Mouse (Mus musculus) thymus, postnatal 4 days (tissue): ENCODE measurements around the gene Bud31.
"Not testable (repeated sequence)": the region's sequence is repeated elsewhere in the genome, so short reads cannot be mapped to it uniquely, and the experiment has no call there.

ENCODE experiments used
- DNase-seq: peaks from one replicate; pipeline ENCODE4 v3.0.0; 2021

Bud31 gene

DNA sequence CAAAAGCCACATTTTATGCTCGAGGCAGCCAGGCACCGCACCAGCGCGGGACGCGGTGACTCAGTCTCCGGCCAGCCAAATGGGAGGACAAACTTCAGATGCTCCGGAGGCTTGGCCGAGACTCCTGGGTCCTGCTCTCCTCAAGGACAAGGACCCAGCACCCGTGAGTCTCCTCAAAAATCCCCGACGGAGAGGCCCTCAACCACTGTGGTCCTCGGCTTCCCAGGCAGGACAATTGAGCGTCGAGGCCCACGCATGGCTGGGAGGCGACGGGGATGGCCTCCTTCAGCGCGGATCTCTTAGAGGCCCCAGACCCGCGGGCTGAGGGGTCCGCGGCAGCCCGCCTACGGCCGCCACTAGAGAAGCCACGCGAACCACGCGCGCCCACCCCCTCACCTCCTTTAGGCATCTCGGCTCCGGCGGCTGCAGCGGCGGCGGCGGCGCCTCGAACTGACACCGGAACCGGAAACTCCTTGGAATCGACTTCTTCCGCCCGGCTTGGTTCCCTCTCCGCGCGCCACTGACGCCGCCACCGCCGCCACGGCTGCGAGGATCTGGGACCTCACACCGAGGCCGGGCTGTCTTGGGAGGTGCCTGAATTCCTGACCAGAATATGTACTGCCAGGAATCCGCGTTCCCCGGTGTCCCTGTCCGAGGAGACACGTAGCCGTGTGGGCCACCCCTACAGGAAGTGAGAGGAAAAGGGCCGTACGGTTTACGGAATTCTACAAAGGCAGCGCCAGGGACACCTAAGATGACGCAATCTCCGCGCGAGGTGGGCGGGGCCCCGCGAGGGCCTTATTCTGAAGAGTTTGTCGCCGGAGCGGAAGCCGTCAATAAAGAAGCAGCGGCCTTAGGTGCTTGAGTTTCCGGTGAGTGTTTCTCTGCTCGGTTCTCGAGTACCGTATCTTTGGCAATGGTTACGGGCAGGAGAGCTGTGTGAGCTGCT lies at the start of gene Bud31, which contains the start of gene Pdap1:
Bud31 (plus strand) TSS at position 792 of the 949 bp plus-strand sequence.
Pdap1 (minus strand) TSS at position 668 of the 949 bp plus-strand sequence.
- peak; percentile 95 for DNase-seq

DNA sequence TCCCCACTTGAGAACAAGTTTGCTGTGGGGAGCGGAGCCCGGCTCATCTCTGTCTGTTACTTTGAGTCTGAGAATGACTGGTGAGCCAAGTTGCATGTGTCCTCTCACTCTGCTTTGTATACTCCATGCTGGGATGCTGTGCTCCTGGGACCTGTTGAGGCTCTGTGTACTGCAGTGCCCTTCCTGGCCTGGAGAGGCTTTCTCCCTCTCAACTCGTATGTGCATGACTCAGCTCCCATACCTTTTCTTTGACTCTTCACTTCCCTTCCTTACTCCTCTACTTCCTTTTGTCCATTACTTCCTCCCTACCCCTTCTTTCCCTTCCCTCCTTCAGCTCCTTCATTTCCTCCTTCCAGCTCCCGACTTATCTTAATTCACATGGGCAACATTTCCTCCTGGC lies 44.0 kb upstream of the Bud31 start:
- no peak for DNase-seq

DNA sequence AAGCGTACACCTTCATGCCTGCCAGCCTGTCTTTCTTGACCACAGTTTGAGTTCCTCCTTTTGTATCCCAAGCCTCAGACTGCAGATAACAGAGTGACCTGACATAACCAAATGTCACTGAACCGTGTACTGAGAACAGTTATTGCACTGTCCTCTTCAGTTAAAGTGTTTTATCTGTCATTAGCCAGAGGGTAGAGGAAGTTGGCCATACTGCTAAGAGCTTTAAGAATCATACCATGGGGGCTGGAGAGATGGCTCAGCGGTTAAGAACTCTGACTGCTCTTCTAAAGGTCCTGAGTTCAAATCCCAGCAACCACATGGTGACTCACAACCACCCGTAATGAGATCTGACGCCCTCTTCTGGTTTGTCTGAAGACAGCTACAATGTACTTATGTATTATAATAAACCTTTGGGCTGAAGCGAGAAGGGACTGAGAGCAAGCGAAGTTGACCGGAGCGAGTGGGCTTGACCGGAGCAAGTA lies 41.8 kb upstream of the Bud31 start:
- DNase-seq: no peak

DNA sequence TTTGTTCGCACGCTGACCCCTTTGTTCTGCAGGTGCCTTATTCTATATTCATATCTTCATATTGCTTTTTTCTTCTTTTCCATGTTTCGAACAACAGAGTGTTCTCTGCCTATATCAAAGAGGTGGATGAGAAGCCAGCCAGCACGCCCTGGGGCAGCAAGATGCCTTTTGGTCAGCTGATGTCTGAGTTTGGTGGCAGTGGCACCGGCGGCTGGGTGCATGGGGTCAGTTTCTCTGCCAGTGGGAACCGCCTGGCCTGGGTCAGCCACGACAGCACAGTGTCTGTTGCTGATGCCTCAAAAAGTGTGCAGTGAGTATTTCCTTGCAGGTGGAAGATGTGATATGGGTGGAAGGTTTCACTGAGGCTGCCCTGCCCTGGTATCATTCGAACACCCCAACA lies 39.2 kb upstream of the Bud31 start:
- no peak for DNase-seq

DNA sequence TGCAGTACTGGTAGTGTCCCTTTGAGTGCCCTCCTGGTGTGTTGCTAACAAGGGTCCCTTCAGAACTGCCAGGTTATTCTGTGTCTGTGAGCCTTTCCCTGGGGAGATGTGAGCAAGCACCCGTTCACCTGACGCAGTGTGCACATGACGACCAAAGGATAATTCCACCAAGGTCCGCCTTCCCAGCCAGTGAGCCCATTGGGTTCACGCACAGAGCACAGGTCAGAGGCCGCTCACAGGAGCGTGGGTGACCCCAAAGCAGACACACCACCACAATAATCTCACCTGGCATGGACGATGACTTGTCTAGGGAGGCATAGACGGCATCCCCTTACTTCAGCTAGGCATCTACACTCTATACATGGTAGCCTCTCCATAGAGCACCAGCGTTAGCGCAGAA lies 38.7 kb upstream of the Bud31 start:
- not testable (repeated sequence) for DNase-seq

DNA sequence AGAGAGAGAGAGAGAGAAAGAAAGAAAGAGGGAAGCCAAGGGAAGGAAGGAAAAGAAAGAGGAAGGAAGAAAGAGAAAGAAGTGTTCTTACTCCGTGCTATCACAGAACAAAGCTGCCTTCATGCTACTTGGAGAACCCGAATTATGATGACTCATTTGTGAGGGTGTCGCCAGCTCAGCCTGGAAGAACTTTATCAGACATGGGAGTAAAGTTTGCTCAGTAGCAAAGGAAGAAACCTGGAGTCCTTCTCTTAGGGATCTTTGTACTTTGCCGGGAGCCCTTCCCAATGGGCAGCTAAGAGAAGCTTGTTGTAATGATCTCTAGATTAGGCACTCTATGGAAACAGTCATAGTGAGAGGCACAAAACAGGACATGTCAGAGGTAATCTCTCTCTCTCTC lies 37.5 kb upstream of the Bud31 start:
- no peak for DNase-seq

DNA sequence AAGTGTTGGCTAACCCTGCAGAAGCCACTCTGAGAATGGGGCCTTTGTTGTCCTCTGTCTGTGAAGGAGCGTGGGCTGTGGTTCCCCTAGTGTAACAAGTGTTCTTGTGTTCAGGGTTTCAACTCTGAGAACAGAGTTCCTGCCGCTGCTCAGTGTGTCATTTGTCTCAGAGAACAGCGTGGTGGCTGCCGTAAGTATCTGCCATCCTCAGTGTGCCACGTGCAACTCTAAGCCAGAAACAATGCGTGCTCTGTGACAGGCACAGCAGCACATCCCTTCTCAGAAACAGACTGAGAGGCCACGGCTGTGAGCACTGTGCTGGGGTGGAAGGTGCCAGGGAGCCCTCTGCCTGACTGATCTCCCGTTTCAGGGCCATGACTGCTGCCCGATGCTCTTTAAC lies 35.8 kb upstream of the Bud31 start:
- no peak for DNase-seq

DNA sequence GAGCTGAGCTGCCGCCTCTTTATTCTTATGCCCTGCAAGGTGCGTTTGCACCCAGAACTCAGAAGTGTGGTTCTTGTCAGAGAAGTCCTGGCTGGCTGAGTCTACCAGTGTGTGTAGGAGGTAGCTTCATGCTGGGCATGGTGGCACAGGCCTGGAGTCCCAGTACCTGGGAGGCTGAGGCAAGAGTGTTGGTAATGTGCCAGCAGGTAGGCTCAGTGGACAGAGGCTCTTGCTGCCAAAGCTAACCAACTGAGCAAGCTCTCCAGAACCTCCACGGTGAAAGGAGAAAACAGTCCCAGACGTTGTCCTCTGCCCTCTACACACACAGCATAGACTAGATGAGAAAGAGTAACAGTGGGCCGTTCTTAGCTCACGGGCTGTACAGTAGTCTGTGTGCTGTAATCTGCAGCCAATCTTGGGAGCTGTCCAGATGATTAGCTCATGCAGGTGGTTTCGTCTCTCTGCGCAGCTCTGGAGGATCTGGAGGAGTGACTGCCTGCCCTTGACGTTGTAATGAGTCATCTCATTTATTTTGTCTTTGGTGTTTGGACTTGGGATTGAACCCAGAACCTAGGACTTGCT lies 34.4 kb upstream of the Bud31 start:
- no peak for DNase-seq

DNA sequence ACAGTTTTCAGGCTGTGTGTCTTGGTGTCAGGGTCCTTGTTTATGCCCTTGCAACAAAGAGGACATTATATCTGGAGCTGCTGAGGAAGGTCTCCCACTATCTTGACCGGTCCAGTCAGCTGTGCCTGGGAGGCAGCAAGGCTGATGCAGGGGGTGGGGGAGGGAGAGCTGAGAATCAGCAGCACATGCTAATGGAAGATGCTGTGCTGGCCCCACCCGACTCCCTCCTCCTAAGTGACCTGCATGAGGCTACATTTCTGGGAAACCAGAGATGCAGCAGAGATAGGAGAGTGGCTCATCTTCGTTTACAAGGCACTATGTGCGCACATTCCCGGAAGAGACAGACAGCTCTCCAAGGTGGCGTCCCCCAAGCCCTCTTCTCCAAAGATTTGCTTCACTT lies 29.8 kb upstream of the Bud31 start:
- DNase-seq: no peak

DNA sequence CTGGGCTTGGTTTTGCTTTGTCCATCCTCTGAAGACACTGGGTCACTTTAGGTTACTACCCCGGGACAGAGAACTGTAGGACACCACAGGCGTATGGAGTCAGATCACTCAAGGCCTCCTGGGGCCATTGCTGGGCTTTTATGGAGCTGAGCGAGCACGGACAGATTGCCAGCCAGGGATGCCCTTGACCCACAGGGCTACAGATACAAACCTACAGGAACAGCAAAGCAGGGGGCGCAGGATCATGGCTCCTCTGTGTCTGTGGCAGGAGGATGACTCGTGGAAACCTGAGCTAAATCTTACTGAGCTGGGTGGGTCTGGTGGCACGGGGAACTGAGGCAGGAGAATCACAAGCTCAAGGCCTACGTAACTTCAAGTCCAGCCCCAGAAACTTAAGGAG lies 27.6 kb upstream of the Bud31 start:
- DNase-seq: no peak

DNA sequence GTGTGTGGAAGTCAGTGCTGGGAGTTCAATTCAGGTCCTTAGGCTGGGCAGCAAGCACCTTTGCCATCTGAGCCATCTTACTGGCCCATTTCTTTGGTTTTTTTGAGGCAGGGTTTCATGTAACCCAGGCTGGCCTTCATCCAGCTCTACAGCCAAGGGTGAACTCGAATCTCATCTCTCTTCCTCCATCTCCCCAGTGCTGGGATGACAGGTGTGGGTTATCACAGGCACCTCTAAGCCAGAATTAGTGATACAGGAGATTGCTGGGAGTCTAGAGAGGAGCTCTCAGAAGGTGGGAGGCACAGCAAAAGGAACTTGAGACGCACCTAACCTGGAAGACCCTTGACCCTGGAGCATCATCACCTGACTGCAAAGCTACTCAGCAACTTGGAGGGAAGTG lies 26.7 kb upstream of the Bud31 start:
- no peak for DNase-seq

DNA sequence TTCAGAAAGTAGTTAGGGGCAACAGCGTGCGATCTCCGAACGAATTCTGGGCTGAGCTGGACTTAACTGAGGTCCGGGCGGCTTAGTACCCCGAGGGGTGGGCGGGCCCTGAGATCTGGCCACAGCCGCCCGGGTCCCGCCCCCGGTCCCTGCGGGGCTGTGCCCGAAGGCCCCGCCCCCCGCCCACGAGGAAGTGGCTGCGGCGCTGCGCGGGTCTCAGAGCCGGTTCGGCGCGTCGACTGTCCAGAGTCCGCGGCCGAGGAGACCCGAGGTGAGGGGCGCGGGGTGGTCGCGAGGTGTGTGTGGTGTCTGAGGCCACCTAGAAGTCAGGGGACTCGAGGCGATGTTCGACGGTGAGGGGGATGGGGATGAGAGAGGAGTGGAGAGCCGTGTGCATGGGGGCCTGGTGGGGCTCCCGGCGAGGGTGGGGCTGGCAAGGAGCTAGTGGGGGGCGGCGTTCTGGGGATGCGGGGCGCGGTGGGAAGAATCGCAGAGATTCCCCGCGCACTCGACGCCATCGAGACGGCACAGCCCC lies 26.0 kb upstream of the Bud31 start, which contains the start of gene Arpc1b:
Arpc1b (plus strand) TSS at position 145 of the 535 bp plus-strand sequence.
- DNase-seq: peak; percentile 77

DNA sequence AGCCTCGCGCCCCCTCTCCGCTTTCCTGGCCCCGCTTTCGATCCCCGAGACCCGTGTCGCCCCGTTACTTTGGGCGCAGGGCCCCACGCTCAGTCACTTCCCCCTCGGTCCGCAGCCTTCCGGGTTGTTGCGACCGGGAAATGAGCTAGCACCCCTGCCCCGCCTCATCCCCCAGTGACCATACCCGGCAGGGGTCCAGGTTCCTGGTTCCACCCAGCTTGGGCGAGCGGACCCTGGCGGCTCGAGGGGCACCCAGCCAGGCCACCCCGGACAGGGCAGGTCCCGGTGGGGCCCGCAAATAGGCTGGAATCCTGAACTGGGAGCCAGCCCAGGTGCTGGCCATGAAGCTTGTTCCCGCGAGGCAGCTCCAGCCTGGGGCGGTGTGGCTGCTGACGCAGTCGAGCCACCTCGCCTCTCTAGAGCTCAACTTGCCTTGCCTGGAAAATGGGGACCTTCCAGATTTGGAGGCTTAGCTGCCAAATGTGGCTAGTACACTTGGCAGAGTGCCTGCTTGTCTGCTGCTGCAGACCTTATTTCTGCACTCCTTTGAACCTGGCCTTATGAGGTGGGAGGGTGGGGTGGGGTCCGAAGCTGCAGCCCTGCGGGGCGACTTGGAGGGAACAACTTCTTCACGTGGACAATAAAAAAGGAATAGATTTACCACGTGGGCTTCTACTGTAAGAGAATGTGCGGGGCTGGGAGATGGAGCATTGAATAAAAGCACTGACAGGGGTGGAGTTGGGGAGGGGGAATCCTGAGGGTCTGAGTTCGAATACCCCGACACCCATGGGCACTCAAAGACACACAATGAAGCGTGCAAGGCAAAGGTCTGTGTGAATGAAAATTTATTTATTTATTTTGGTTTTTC lies 25.3 kb upstream of the Bud31 start:
- DNase-seq: peak; percentile 78

DNA sequence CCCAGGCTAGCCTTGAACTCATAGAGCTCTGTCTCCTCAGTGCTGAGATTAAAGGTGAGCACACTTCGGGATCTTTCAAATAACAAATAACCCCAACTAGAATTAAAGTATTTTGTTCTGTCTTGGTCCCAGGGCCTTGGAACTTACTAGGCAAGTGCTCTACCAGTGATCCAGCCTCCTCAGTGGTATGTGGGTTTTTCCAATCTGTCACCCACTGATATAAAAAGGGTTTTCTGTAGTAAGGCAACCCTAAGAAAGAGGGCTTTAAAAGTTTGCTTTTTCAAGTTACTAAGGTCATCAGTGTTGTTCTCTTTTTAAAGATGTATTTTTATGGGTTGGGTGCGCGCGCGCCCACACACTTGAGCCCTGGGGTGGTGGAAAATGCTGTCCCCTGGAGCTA lies 24.4 kb upstream of the Bud31 start:
- DNase-seq: no peak

DNA sequence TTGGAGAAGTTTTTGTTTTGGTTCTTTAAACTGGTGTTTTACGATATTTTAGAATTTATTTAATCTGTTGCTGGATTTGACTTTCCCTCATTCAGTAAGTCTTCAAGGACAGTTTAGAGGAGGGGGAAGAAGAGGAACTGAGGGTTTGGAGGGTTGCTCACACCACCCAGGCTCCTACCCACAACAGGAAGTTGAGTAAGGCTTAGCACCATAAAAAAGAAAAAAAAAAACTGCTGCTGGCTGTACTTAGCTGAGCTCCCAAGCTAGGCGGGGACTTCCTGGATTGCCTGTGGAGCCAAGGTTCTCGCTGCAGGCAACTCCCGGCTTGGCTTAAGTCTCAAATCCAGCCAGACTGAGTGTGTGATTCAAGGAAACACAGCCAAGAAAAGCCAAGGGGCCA lies 23.8 kb upstream of the Bud31 start:
- DNase-seq: peak; percentile 58

DNA sequence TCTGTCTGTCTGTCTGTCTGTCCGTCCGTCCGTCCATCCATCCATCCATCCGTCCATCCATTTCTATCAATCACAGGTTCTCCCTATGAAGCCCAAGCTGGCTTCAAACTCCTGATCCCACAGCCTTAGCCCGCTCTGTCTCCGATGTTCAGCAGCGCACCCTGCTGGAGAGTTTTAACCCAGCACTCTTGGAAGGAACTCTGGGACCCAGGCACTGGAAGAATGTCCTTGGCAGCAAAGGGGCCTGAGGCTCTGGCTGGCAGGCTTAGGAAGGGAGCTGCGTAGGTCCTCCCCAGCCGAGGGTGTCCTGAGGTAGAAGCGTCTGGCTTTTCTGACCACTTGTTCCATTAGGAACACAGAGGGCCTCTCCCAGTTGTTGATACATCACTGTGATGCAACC lies 23.2 kb upstream of the Bud31 start:
- peak; percentile 86 for DNase-seq

DNA sequence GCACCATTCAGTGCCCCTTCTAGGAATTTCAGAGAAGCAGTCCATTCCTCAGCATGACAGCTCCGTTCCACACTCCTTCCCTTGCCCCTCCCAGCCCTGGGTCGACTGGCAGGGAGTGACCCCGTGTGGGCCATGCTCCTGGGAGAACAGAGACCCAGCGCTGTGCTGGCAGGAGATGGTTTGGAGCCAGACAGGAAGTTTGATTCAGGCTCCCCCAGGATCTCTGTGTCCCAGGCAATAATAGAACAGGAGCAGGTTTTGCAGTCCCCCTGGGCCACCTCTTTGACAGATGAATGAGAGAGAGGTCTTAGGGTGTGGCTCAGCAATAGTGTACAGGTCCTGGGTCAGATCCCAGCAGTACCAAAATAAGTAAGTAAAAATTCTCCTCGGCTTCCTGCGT lies 22.2 kb upstream of the Bud31 start:
- no peak for DNase-seq

DNA sequence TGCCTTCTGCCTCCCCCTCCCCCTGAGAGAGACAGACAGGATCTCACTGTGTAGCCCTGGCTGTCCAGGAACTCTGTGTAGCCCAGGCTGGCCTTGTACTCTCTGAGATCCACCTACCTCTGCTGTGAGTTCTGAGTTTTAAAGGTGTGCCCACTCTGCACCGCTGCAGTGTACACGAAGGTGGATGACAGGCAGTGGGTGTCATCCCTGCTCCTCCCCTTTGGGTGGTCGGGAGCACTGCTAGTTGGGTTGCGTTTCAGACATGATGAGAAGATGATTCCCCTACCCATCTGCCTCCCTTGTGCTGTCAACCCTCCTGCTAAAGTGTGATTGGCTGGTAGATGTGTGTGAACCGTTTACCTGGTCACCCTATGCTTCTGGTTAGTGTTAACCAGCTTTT lies 21.7 kb upstream of the Bud31 start:
- DNase-seq: no peak

DNA sequence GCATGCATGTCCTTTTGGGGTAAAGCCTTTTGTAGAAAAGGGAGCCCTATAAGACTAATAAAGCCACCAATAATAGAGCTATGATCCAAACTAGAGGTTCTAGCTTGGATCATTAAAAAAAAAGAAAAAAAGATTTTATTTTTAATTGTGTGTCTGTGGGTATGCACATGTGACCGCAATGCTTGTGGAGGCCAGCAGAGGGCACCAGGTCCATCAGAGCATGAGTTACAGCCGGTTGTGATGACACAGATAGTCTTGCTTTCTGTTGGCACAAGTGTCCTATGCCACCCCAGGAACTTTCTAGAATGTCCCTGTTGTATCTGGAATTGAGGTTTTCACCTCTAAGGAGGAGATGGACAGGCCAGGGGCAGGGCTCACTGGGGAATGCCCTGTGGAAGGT lies 20.8 kb upstream of the Bud31 start:
- peak; percentile 60 for DNase-seq

DNA sequence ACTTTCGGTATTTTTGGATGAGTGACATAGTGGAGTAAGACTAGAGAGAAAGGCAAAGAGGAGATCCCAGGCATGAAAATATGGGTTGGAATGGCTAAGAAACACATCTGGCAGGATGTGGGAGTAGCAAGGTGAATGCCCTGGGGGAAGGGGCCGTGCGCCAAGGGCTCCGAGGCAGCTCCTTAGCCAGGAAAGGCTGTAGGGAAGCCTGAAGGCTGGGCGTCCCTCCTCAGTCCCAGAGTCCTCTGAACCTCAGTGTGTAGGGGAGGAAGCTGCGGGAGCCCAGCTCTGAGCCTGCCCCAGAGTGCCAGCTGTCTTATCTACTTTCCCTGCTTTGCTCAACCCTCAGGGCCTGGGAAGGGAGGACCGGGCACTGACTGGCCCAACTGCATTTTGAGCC lies 19.2 kb upstream of the Bud31 start:
- no peak for DNase-seq

DNA sequence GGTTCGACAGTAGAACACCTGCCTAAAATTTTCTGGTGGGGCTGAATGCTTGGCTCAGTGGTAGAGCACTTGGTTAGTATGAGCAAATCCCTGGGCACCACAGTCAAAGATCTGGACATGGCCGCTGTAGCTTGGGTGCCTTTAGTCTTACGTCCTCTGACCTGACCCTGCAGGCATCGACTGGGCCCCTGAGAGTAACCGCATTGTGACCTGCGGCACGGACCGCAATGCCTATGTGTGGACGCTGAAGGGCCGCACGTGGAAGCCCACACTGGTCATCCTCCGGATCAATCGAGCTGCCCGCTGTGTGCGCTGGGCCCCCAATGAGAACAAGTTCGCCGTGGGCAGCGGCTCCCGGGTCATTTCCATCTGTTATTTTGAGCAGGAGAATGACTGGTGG lies 16.8 kb upstream of the Bud31 start:
- no peak for DNase-seq

DNA sequence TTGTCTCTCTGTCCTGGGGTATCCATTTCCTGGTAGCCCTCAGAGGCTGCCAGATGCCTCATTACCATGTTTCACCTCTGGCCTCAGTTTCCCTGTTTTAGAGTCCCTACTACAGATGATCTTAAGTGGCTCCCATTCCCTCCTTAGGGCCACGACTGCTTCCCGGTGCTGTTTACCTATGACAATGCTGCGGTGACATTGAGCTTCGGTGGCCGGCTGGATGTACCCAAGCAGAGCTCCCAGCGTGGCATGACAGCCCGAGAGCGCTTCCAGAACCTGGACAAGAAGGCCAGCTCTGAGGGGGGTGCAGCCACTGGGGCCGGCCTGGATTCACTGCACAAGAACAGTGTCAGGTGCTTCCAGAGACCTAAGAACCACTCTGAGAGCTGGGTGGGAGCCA lies 13.6 kb upstream of the Bud31 start:
- no peak for DNase-seq

DNA sequence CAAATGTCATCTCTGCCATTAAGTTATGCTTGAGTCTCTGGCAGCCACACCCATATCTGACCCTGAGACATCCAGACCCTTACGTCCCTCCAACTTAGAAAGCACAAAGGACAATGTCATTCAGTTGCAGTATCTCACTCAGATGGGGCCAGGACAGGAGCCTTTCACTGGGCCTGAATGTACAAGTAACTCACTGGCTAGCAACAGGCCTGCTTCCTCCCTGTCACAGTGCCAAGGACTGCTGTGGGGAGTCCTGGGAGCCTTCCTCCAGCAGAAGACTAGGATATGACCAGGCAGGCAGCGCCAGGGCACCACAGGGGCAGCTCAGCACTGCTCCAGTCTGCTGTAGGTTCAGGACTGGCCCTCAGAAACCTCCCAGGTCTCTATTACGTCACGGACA lies 11.0 kb upstream of the Bud31 start:
- no peak for DNase-seq
